17 mouse cellular contexts compared by ENCODE assay signal in the genomic region with DNA sequence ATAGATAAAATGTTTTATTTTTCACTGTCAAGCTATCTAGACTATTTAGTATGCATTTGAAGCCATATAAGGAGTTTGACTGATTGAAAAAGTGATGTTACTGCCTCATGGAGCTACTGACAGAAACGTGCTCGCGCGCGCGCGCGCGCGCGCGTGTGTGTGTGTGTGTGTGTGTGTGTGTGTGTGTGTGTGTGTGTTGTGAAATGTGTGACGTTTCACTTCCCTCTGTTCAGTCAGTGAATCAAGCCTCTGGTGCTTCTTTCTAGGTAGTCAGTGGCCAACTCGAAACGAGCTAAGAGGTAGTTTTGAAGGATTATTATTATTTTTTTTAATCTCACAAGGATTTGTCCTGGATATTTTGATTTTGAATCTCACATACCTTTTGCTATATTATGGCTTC.
"Had no signal": no experiment of that assay in that cellular context is flagged by ENCODE, and none has a peak within 500 bp of the region (broad histone marks: within the 10 kb centered on the region; RNA-seq: fewer than 3 reads in every experiment).

No protein-coding gene starts in this region.

- H3K4me1 ChIP-seq: neural tube, embryonic 12.5 days; neural tube, embryonic 13.5 days; neural tube, embryonic 15.5 days; stomach, embryonic 15.5 days had no signal

- H3K4me2 ChIP-seq: neural tube, embryonic 12.5 days; neural tube, embryonic 13.5 days; neural tube, embryonic 15.5 days; stomach, embryonic 15.5 days had no signal

- H3K4me3 ChIP-seq: neural tube, embryonic 12.5 days; neural tube, embryonic 13.5 days; neural tube, embryonic 15.5 days; stomach, embryonic 15.5 days had no signal

- H3K27me3 ChIP-seq: neural tube, embryonic 12.5 days; neural tube, embryonic 13.5 days; neural tube, embryonic 15.5 days; stomach, embryonic 15.5 days had no signal

- H3K9ac ChIP-seq: neural tube, embryonic 12.5 days; neural tube, embryonic 13.5 days; neural tube, embryonic 15.5 days; stomach, embryonic 15.5 days had no signal

- H3K27ac ChIP-seq: neural tube, embryonic 12.5 days; neural tube, embryonic 13.5 days; neural tube, embryonic 15.5 days; stomach, embryonic 15.5 days; stomach, postnatal 0 days had no signal

- H3K36me3 ChIP-seq: neural tube, embryonic 12.5 days; neural tube, embryonic 13.5 days; neural tube, embryonic 15.5 days had no signal

- DNase-seq: retina, postnatal 1 day; right cerebral cortex, adult 18-20 months; right cerebral cortex, postnatal 14 days; right cerebral cortex, postnatal 25 days; right cerebral cortex, postnatal 4 days; spleen, adult 18-20 months; thymus, adult 18-20 months; thymus, adult 2 months; thymus, postnatal 14 days; thymus, postnatal 25 days; thymus, postnatal 36 days; thymus, postnatal 4 days had no signal

- H3K9me3 ChIP-seq: neural tube, embryonic 13.5 days; neural tube, embryonic 15.5 days; stomach, embryonic 15.5 days had no signal
